Comparison of ENCODE assay signal across 8 mouse cellular contexts in genomic region chr1:118772261-118772660, GRCm38 (mm10).
DNase-seq lines count a peak whose midpoint lies in the region; ATAC-seq and TF ChIP-seq lines count a peak whose summit lies in the region.

No protein-coding gene starts in this region.

- intact Hi-C loops in heart, postnatal 10 days (cut with DNase I) = no loop called here
- intact Hi-C loops in left cerebral cortex, adult 2 months (cut with DNase I) = loop anchor here (10.0 kb wide), 1 partner anchor 673 kb away; no protein-coding TSS in a partner anchor

- peaks cover 31% of the 10 kb centered on the region for H3K4me1 ChIP-seq in forebrain, embryonic 13.5 days
- peaks cover 18% of the 10 kb centered on the region for H3K4me1 ChIP-seq in forebrain, embryonic 16.5 days (replicated peaks; ENCODE audit: control insufficient read depth, insufficient read depth, low read length)

- no peaks in the 10 kb centered on the region for H3K27me3 ChIP-seq in forebrain, embryonic 13.5 days
- H3K27me3 ChIP-seq in forebrain, embryonic 16.5 days (replicated peaks; ENCODE audit: control insufficient read depth, insufficient read depth, low read length) = no peaks in the 10 kb centered on the region

- H3K9ac ChIP-seq in forebrain, embryonic 13.5 days = no peak overlapping the region
- no peak overlapping the region for H3K9ac ChIP-seq in forebrain, embryonic 16.5 days (replicated peaks; ENCODE audit: low read depth, low read length)

- DNase-seq in adrenal gland, adult 2 months = peak; percentile 72
- DNase-seq in embryo, embryonic 10.5 days (ENCODE audit: low spot score) = peak; percentile 86
- DNase-seq in heart, postnatal 10 days = peak; percentile 68 to 81
- peak; percentile 28 to 58 for DNase-seq in left cerebral cortex, adult 2 months (ENCODE audit: extremely low spot score in 1 of 2, low spot score in 2 of 2)
- peak; percentile 65 for DNase-seq in mesoderm, embryonic 11.5 days (ENCODE audit: low read depth, low spot score)
- DNase-seq in testis, postnatal 14 days (ENCODE audit: low spot score) = peak; percentile 49

- no peak overlapping the region for H3K27ac ChIP-seq in forebrain, embryonic 13.5 days
- no peak overlapping the region for H3K27ac ChIP-seq in forebrain, embryonic 16.5 days (ENCODE audit: low read length)
- no peak overlapping the region for H3K27ac ChIP-seq in left cerebral cortex, adult 2 months

- peak; percentile 1; the same call in 1 of the 2 replicates for ATAC-seq in forebrain, embryonic 13.5 days
- ATAC-seq in forebrain, embryonic 16.5 days = no peak

- no peaks in the 10 kb centered on the region for H3K9me3 ChIP-seq in forebrain, embryonic 13.5 days (replicated peaks)
- H3K9me3 ChIP-seq in forebrain, embryonic 16.5 days (ENCODE audit: control insufficient read depth, low read length) = no peaks in the 10 kb centered on the region

- peak; percentile 71 for TF ChIP-seq CTCF in left cerebral cortex, adult 2 months (IDR thresholded peaks at IDR 0.05)

- H3K36me3 ChIP-seq in forebrain, embryonic 13.5 days (ENCODE audit: poor library complexity, severe bottlenecking) = no peaks in the 10 kb centered on the region
- H3K36me3 ChIP-seq in forebrain, embryonic 16.5 days (ENCODE audit: control insufficient read depth, insufficient read depth) = no peaks in the 10 kb centered on the region

- WGBS in forebrain, embryonic 13.5 days = 18% methylated on average over 9 of the region's 9 CpGs
- WGBS in forebrain, embryonic 16.5 days = 13% methylated on average over 9 of the region's 9 CpGs

- no peak overlapping the region for H3K4me3 ChIP-seq in forebrain, embryonic 13.5 days
- H3K4me3 ChIP-seq in forebrain, embryonic 16.5 days (replicated peaks; ENCODE audit: low read length) = no peak overlapping the region
- no peak overlapping the region for H3K4me3 ChIP-seq in left cerebral cortex, adult 2 months

- H3K4me2 ChIP-seq in forebrain, embryonic 13.5 days = no peak overlapping the region
- H3K4me2 ChIP-seq in forebrain, embryonic 16.5 days (ENCODE audit: low read length) = no peak overlapping the region
